Mouse (Mus musculus): ENCODE measurements at regions not wholly inside any gene's neighbourhood (a gene's known extent, or its start where the extent isn't known, plus 50 kb on each side); places are given as distances from the start of the nearest gene placed in this dataset.

- DNase-seq (ENCODE audit: low spot score in 2 of 2) = no peak
These were observed 135.8 kb upstream of the Igf1 start for GRCm38 (mm10) chr10:87722244-87722643.

DNA sequence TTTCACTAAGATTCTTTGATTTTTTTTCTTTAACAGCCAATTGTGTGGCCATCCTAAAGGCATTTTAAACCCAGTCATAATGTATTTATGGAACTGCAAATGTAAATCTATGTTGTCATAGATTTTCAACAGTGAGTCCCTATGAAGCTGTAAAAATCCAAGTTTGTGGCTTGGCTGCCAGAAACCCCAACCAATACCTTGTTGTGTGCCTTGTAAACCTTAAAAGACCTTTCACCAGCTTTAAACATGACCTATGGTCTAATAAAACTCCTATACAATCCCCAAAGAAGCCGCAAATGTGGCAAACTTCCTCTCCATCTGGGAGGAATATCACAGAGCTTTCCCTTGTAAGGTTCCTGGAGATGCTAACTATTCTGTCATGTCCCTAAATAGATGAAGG lies 125.4 kb upstream of the Igf1 start:
- no peak for DNase-seq (ENCODE audit: low spot score in 2 of 2)

DNA sequence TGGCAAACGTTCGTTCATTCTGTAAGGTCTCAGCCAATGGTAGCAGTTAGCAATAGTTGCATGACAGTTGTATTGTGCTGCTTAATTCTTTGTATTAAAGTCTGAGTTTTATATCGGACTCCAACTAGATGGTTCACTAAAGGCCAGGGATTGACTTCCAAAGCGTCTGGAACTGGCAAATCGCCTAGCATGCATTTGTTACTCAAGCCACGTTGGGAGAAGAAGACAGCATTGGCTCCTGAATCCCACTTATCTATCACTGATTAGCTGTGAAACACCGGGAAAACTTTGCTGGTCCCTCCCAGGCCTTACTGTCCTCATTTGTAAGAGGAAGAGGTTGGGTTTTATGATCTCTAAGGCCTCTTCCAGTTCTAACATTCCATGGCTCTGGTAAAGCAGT lies 124.8 kb upstream of the Igf1 start:
- DNase-seq (ENCODE audit: low spot score in 2 of 2) = no peak

GRCm38 (mm10) chr10:87740323-87740722 lies 117.7 kb upstream of the Igf1 start:
- DNase-seq (ENCODE audit: low spot score in 2 of 2) = no peak

GRCm38 (mm10) chr10:87742766-87743165 lies 115.3 kb upstream of the Igf1 start:
- no peak for DNase-seq (ENCODE audit: low spot score in 2 of 2)

GRCm38 (mm10) chr10:87747846-87748552 lies 110.1 kb upstream of the Igf1 start:
- no peak for DNase-seq (ENCODE audit: low spot score in 2 of 2)

DNA sequence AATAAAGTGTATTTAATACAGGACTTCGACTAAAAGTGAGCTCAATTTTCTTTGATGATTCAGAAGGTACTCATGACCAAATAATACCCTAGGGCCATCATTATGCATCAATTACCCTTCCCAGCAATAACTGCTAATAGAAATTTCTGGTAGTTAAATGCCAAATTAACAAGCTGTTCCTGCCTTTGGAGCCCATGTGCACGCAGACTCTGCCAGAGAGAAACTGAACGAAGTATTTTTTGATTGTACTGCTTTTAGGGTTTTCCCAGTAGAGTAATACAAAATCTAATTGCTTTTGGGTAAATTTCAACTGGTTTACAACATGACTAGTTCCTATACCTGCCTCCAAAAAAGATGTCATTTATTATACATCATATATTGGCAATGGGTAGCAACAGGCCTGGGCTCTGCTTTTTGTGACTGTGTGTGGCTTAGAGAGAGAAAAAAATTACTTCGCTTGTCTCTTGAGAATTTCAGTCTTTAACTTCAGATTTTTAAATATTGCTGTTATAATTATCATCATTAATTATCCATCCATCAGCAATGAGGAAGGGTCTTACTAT lies 109.4 kb upstream of the Igf1 start:
- DNase-seq (ENCODE audit: low spot score in 2 of 2) = no peak

DNA sequence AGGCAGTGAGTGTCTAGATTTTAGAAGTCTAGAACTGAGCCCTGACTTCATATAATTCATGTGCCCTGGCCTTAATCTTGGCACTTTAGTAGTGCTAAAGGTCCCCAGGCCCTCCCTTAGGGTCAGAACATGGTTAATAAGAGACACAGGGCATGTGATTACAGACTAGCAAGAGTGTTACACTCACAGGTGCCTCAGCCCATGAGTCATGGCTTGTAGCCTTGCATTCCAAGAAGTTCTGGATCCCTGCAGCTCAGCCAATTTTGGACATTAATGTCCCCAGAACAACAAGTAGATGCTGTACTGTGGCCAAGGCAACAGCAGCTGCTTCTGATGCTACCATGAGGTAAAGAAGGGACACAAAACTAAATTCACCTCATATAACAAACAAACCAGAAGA lies 107.7 kb upstream of the Igf1 start:
- DNase-seq (ENCODE audit: low spot score in 2 of 2) = no peak

DNA sequence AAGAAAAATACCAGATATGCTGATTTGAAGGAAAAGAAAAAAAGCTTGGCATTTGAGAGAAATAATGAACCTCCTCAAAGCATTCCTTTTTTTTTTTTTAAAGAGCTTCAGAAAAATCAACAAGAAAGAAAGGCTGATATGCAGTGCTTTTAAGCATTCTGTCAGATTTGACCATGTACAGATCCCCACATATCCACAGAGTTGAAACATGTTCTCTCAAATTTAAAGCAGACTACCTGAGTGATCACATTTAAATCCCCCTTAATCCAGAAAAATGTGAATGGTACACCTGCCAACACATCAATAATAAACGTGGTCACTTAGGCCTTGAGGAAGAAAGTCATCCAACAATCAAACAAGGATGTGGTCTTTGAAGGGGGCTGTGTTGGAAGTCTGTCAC lies 107.1 kb upstream of the Igf1 start:
- no peak for DNase-seq (ENCODE audit: low spot score in 2 of 2)

DNA sequence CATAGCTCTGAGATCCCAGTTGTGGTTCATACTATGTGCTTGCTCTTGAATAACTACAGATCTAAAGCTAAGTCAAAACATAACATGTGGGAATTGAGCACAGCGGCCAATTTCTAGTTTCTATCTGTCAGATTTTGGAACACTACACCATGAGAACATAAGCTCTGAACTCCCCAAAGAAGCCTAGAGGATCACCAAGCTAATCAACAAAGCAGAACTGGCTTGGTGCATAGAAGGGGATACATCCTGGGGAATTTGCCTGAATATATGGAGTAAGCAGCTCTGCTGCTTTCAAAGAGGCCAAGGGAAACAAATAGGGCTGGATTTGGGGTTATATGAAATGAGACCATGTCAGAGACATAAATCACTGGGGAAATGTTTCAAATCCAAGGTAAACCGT lies 105.9 kb upstream of the Igf1 start:
- no peak for DNase-seq (ENCODE audit: low spot score in 2 of 2)

GRCm38 (mm10) chr10:87753483-87753882 lies 104.6 kb upstream of the Igf1 start:
- DNase-seq (ENCODE audit: low spot score in 2 of 2) = no peak

- no peak for DNase-seq (ENCODE audit: low spot score in 2 of 2)
These were observed 96.5 kb upstream of the Igf1 start for GRCm38 (mm10) chr10:87761528-87762030.

GRCm38 (mm10) chr10:87787521-87787920 lies 70.5 kb upstream of the Igf1 start:
- DNase-seq (ENCODE audit: low spot score in 2 of 2) = no peak

DNA sequence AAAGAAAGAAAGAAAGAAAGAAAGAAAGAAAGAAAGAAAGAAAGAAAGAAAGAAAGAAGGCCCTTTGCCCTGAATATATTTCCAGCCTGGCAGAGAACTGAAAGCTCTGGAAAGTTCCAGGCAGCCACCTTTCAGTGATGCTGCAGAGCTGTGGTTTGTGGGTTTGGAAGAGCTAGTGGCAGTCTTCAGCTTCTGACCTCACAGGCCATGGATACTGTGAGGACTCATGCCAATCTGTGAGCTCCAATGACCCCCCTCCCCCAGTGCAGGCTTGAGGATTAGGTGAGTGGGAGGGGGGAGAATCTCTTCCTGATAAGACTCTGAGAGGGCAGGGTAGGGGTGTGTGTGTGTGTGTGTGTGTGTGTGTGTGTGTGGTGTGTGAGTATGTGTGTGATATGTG lies 65.7 kb upstream of the Igf1 start:
- DNase-seq (ENCODE audit: low spot score in 2 of 2) = no peak

- DNase-seq (ENCODE audit: low spot score in 2 of 2) = no peak
These were observed 53.9 kb upstream of the Igf1 start for GRCm38 (mm10) chr10:87803936-87804791.

- no peak for DNase-seq (ENCODE audit: low spot score in 2 of 2)
These were observed 53.3 kb upstream of the Igf1 start for GRCm38 (mm10) chr10:87804792-87805082.
